Mouse (Mus musculus) gastrocnemius, postnatal 25 days (tissue): ENCODE measurements at regions not wholly inside any gene's neighbourhood (a gene's known extent, or its start where the extent isn't known, plus 50 kb on each side); places are given as distances from the start of the nearest gene placed in this dataset.

Experiments used
- DNase-seq: peaks from one replicate; pipeline ENCODE4 v3.0.0; 2022

GRCm38 (mm10) chr3:103464729-103465128, 110.3 kb upstream of the Syt6 start:
- no peak for DNase-seq

GRCm38 (mm10) chr3:103465132-103465690, 109.8 kb upstream of the Syt6 start:
- no peak for DNase-seq

GRCm38 (mm10) chr3:103465948-103466347, 109.1 kb upstream of the Syt6 start:
- DNase-seq = no peak

GRCm38 (mm10) chr3:103470586-103471400, 104.2 kb upstream of the Syt6 start:
- DNase-seq = no peak

GRCm38 (mm10) chr3:103472598-103472997, 102.4 kb upstream of the Syt6 start:
- DNase-seq = no peak

GRCm38 (mm10) chr3:103473336-103473735, 101.7 kb upstream of the Syt6 start:
- peak; percentile 13 for DNase-seq

- DNase-seq = no peak
Measured at GRCm38 (mm10) chr3:103479845-103480543, 95.0 kb upstream of the Syt6 start.

GRCm38 (mm10) chr3:103480676-103481075, 94.4 kb upstream of the Syt6 start:
- DNase-seq = no peak

GRCm38 (mm10) chr3:103483316-103483715, 91.7 kb upstream of the Syt6 start:
- no peak for DNase-seq

GRCm38 (mm10) chr3:103483762-103484161, 91.3 kb upstream of the Syt6 start:
- no peak for DNase-seq

- no peak for DNase-seq
Measured at GRCm38 (mm10) chr3:103489786-103490185, 85.2 kb upstream of the Syt6 start.

- DNase-seq = no peak
Measured at GRCm38 (mm10) chr3:103490966-103491365, 84.1 kb upstream of the Syt6 start.

- DNase-seq = no peak
Measured at GRCm38 (mm10) chr3:103492211-103492610, 82.8 kb upstream of the Syt6 start.

GRCm38 (mm10) chr3:103493623-103494022, 81.4 kb upstream of the Syt6 start:
- no peak for DNase-seq

GRCm38 (mm10) chr3:103494043-103494442, 81.0 kb upstream of the Syt6 start:
- no peak for DNase-seq

GRCm38 (mm10) chr3:103496083-103496482, 78.9 kb upstream of the Syt6 start:
- DNase-seq = no peak

GRCm38 (mm10) chr3:103496683-103497082, 78.3 kb upstream of the Syt6 start:
- DNase-seq = no peak

- no peak for DNase-seq
Measured at GRCm38 (mm10) chr3:103497696-103498095, 77.3 kb upstream of the Syt6 start.

- DNase-seq = no peak
Measured at GRCm38 (mm10) chr3:103498458-103498857, 76.6 kb upstream of the Syt6 start.

GRCm38 (mm10) chr3:103499801-103500200, 75.2 kb upstream of the Syt6 start:
- no peak for DNase-seq

GRCm38 (mm10) chr3:103500366-103500765, 74.7 kb upstream of the Syt6 start:
- no peak for DNase-seq

- no peak for DNase-seq
Measured at GRCm38 (mm10) chr3:103504160-103504559, 70.9 kb upstream of the Syt6 start.

- DNase-seq = no peak
Measured at GRCm38 (mm10) chr3:103513411-103513810, 61.6 kb upstream of the Syt6 start.
